Comparison of ENCODE assay signal across 16 mouse cellular contexts in genomic region chr11:120736424-120736823, GRCm38 (mm10).
"Had no signal": no experiment of that assay in that cellular context is flagged by ENCODE, and none has a peak within 500 bp of the region (broad histone marks: within the 10 kb centered on the region; RNA-seq: fewer than 3 reads in every experiment).

No protein-coding gene starts in this region.

- H3K4me3 ChIP-seq: neural tube, embryonic 13.5 days; neural tube, embryonic 15.5 days; stomach, embryonic 15.5 days had no signal

- H3K9me3 ChIP-seq: neural tube, embryonic 13.5 days; neural tube, embryonic 15.5 days; stomach, embryonic 15.5 days had no signal

- H3K4me2 ChIP-seq: neural tube, embryonic 13.5 days; neural tube, embryonic 15.5 days; stomach, embryonic 15.5 days had no signal

- H3K27ac ChIP-seq: neural tube, embryonic 13.5 days; neural tube, embryonic 15.5 days; stomach, embryonic 15.5 days; stomach, postnatal 0 days had no signal

- H3K36me3 ChIP-seq: neural tube, embryonic 13.5 days; neural tube, embryonic 15.5 days; stomach, embryonic 15.5 days had no signal

- H3K27me3 ChIP-seq: neural tube, embryonic 13.5 days; neural tube, embryonic 15.5 days; stomach, embryonic 15.5 days had no signal

- H3K4me1 ChIP-seq: neural tube, embryonic 13.5 days; neural tube, embryonic 15.5 days had no signal

- DNase-seq: retina, postnatal 1 day; right cerebral cortex, adult 18-20 months; right cerebral cortex, postnatal 14 days; right cerebral cortex, postnatal 25 days; right cerebral cortex, postnatal 4 days; spleen, adult 18-20 months; thymus, adult 18-20 months; thymus, adult 2 months; thymus, postnatal 14 days; thymus, postnatal 25 days; thymus, postnatal 36 days; thymus, postnatal 4 days had no signal

- H3K9ac ChIP-seq: neural tube, embryonic 13.5 days; neural tube, embryonic 15.5 days; stomach, embryonic 15.5 days had no signal
